Mouse (Mus musculus) retina, embryonic 14.5 days (tissue): ENCODE data around the gene Nfat5.

Source experiments
- DNase-seq: peaks from one replicate; pipeline ENCODE4 v3.0.0-alpha.2; 2015; ENCODE audit warnings: low spot score

Gene Nfat5

DNA sequence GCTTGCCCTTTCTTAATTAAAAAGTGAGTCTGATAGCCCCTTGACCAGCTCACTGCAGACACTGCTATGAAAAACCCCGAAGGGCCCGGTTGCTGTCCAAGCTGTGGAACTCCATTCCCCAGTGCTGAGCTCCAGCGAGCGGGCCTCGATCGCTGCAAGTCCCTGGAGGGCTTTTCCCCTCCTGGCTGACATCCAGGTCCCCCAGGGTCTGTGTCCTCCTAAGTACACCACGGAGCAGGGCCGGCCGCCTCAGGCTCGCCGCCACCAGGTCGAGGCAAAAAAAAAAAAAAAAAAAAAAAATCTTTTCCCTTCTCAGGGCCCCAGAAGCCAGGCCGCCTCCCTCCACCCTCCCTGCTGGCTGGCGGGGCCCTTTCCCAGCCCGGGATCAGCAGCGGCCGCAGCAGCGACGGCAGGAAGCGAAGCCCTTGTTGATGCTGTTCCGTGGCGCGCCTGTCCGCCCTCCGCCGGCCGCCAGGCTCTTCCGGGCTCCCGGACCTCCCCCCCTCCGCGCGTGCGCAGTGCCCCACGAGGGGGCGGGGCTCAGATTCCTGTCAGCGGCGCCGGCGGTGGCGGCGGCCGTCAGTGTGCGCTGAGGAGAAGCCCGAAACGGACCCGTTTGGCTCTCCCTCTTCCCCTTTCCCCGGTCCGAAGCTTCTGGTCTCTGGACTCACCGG, at the start of gene Nfat5:
Gene Nfat5, plus strand, starts transcription at position 543 of the 674 bp plus-strand sequence.
- peak; percentile 98 for DNase-seq

DNA sequence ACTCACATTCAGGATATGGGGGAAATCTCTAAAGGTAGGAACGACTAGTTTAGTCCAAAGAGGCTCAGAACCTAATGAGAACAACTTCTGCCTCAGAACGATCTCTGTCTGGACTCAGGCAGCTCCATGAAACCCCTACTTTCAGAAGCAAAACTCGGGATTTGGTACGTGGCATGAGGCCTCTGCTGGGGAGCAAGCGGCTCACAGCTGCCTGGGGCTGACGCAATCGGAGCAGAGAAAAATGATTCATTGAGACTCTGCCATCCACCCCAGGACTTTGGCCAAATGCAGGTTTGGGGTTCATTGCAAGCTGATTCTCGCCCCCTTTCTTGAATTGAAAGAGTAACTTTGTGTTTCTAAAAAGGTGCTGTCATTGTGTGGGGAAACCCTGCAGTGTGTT, 49.1 kb upstream of the Nfat5 start:
- DNase-seq, result no peak

DNA sequence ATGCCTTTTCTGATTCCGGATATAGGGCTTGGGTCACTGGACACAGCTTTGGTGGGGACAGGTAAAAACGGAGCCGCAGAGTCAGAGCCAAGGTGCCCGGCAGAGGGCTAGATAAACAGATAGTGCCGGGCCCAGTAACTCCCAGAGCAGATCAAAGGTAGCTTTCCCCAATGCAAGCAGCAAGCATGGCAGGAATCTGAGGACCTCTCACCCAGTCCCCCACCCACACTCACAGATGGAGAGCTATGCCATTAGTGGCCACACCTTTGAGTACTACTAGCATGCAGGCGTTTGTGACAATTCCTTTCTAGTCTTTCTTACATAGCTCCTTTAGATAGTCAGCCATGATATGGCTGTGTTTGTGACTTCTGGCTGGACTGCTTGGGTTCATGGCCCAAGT, 44.8 kb upstream of the Nfat5 start:
- no peak for DNase-seq

DNA sequence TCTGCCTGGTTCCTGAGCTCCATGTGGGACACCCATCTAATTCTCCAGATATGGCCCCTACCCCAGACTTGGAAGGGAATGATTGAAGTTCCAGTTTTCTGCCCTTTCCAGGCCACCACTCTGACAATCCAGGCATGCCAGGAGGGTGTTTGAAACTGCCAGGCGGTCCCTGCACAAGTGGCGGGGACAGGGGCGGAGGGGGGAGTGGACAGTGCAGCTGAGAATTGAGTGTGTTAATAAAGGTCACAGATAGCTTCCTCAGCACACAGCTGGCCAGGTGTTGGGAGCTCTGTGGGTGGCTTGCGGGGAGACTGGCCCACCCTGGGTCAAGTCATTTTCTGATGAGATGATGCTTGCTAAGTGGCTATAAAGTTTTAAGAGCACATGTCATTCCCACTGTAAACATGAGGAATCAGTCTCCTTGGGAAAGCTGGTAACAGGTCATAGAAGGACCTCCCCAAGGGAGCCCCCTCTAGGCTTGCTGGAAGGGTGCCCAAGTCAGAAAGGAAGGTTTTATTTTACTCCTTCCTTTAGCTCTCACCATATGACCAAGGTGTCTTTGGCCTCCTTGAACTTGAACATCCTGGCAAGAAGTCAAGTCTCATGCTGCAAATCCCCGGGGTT, 41.7 kb upstream of the Nfat5 start:
- DNase-seq, result no peak

DNA sequence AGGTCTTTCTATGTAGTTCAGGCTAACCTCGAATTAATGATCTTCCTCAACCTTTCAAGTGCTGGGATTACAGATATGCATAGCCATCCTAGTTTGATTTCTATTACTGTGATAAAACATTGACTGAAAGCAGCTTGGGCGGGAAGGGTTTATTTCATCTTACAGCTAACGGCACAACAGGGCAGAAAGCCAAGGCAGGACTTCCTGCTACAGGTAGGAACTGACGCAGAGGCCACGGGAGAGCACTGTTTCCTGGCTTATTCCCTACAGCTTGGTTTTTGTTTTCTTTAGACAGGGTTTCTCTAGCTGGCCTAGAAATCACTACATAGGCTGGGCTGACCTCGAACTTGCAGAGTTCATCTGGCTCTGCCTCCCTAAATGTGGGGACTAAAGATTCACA, 40.1 kb upstream of the Nfat5 start:
- no peak for DNase-seq

DNA sequence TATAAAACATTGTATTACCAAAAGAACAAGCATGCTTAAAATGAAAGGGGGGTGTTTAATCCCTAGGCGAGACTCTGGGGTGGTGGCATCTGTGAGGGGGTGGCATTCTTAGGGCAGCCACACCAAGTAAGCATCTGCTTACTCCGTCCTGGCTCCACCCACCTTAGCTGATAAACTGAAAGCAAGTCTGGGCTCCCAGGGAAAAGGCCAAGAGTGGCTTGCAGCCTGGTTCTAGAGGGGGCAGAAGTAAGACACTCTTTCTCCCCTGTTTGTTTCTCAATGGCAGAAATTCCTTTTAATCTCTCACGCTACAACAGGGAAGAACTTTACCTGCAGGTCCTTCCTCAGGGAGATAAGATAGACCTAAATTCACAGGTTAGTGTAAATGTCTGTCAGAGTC, 38.9 kb upstream of the Nfat5 start:
- no peak for DNase-seq

DNA sequence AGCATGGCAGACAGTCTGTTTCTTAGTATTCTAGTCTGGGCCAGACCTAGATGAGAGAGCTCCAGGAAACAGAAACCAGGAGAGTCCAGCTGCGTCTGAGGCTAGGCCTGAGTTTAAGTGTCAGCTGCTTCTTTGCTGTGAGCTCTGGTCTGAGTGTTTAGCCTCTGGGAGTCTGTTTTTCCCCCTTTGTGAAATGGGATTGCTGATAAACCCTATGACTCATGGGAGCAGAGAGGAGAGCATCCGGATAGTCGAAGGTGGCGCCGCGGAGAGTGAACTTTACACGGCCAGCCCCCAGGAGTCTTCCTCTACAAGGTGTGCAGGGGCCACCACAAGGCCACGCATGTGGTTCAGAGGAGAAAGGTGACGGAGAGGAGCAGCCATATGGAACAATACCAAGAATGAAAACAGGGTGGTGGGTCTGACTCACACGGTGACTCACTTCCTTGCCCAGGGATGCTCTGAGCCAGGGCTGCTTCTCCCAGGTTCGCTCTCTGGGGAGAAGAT, 38.3 kb upstream of the Nfat5 start:
- no peak for DNase-seq

DNA sequence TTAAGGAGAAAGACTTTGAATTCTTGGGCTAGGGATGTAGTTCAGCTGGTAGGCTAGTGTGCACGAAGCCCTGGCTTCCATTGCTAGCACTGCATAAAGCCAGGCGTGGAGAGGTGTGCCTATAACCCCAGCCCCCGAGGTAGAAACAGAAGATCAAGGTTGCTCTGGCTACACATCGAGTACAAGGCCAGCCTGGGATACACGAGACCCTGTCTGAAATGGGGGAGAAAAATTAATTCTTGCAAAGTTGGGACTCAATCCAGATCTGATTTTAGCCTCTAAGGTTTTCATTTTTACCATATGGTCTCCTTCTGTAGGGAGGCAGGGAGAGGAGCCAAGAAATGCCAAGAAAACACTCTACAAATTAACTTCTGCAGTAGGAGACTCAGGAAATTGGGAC, 36.0 kb upstream of the Nfat5 start:
- DNase-seq, result no peak

DNA sequence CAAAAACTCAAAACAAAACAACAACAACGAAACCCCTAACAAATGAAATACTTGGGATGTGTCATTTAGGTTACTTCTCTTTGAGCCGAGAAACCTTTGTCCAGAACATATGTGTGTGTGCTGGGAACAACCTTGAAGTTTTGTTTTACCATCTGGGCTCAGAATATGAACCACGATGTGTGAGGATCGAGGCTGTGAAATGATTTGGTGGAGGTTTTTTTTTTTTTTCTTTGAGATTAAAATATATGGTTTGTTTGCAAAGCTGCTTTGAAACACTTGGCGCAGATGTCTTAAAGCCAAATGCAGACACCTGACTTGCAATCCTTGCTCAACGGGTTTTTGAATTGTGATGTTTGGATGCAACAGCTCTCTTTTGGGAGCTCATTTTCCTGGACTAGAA, 33.1 kb upstream of the Nfat5 start:
- DNase-seq, result no peak

DNA sequence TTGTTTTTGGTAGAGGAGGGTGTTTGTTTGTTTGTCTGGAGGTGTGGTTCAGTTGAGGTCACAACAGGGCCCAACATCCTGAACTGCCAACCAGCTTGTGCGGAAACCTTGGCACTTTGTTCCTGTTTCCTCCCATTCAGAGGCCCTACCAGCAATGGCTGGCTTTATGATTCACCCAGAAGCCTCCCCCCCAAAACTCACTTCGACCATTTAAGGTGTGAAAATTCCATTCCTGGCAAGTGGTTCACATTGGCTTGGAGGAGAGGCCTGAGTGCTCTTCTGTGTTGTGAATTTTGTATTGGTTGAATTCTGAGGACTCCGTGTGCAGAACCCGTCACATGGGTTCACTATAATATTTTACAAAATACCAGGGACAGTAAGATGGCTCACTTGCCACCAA, 32.1 kb upstream of the Nfat5 start:
- no peak for DNase-seq

DNA sequence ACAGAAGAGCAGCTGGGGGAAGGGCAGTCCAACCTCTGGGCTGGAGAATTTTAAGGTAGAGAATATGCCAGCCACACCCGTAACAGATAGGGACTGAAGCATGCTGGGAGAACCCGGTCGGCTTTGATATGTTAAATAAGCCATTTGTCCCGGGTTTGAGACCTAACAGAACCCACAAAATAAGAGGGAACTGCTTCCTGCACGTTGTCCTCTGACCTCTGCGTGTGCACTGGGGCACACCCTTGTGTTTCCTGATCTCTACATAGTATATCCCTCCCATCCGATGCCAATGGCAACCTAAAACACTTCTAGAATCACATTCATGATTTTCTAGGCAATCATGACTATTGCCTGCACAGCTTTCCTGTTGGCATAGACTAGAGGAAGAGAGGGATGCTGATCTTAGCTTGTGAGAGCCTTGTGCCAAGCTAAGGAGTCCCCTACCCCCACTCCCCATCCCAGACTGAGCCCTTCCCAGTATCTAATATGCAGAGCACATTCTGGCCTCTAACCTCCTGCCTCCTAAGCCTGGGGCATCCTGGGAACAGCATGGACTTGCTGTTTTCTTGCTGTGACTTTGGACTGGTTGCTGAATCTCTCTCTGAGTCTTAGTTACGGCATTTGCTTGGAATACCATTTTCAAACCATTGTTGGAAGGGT, 31.1 kb upstream of the Nfat5 start:
- no peak for DNase-seq

DNA sequence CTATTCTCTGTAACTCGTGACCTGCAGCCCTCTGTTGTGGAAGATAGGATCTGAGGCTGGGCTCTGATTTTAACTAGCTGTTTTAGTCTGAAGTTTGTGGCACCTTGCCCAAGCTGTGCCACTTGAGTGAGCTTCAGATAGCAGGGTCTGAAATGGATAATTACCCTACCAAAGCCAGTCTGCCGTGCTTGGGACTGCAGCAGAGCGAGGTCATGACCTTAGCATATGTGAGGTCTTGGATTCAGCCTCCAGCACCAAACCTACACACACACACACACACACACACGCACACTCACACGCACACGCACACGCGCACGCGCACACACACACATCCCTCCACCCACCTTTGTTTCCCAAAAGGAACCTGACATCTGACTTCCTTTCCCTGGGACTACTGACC, 27.5 kb upstream of the Nfat5 start:
- peak; percentile 61 for DNase-seq

DNA sequence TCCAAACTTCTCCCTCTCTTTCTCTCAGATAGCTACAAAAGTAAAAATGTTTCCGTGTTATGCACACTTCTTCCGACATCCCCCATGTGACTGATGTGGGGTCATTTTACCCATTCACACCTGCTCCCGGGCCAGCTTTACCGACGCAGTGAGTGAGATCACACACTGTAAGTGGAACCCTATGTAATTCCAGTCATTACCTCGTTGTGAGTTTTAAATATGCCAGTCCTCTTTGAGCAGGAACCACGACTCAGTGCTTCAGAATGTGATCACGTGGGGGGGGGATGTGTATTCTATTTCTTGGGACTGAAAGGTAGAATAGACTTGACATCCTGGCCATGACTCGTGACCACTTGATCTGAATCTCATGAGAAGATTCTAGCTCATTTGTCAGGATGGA, 24.8 kb upstream of the Nfat5 start:
- DNase-seq, result no peak

DNA sequence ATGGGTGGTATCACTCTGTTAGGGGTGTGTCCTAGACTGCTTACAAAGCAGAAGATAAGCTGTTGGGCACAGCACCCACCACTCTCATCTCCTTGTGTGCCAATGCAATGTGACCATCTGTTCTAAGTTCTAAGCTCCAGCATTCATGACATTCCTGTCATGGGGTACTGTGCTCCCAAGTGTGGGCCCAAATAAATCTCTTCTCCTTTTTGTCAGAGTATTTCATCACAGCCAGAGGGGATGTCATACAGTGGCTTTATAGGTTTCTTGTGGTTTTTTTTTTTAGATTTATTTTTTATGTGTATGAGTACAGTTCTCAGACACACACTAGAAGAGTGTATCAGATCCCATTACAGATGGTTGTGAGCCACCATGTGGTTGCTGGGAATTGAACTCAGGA, 24.1 kb upstream of the Nfat5 start:
- DNase-seq, result no peak

DNA sequence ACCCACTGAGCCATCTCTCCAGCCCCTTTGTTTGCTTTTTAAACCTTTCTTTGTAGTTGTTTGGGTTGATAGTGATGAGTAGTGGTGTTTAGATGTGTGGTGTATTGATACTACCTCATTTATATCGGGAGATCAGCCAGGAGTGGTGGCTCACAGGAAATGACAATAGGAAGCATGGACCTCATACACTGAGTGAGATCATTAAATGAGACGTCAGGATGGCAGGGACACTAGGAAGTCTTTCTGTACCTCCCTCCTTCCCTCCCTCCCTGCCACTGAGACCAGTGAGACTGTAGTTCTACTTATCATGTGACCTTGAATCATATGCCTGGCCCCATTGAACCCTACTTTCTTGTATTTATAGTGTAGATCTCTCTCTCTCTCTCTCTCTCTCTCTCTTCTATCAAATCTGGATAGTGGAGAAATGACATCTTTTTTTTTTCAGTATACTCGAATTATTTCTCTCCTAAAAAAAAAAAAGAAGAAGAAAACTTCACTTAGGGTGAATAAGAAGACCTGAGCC, 23.6 kb upstream of the Nfat5 start:
- DNase-seq, result no peak

DNA sequence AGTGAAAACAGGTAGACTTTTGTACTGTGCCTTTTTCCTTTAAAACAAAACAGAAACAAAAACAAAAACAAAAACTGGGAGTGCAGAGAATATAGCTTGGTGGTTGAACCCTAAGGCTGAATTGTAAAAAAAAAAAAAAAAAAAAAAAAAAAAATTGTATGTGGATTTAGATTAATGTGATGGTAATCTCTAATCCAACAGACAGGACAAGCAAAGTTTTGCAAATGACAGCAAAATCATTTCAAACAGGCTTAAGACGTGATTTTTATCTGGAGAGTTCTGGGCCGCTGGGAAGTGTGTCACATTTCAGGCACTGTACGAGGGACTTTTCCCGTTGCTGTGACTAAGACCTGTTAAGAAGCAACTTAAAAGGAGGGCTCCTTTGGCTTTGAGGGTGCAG, 23.0 kb upstream of the Nfat5 start:
- no peak for DNase-seq

DNA sequence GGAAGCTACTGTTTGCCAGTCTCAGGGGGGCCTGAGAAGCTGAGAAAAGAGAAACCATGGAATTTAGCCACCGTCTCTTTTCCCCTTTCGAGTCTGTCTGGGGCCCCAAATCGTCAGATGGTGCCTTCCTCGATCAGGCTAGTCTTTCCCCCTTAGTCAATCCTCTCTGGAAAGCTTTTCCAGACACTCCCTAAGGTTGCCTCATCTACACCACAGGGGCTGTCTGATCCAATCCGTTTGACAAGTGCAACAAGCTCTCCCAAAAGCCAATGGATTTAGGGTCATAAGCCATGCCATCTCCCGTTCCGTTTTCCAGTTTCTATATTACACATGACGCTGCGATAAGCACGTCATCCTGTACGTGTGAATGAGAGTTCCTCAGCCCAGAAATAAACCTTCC, 22.5 kb upstream of the Nfat5 start:
- DNase-seq, result peak; percentile 72

DNA sequence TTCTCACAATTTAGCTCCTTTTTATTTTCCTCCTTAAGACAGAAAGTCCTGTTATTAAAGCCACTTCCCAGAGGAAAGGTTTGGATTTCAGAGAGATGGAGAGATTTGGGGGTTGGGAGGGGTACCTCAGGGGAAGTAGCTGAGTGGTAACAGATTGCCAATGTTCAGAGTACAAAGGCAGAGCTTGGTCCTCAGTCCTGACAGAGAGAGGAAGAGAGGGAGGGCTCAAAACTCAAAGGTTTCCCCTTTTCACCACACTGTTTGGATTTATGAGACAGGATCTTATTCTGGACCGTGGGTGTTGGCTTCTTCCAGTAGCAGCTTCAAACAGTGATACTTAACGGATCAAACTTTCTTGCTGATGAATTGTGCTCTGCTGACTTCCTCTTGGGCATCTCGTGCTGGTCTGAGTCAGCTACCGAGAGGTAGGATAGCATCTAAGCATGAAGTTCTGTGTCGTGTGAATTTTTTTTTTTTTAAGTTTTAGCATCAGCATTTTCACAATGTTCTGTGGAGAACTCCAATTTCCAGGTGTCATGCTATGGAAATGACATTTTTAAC, 15.9 kb upstream of the Nfat5 start:
- DNase-seq, result no peak

DNA sequence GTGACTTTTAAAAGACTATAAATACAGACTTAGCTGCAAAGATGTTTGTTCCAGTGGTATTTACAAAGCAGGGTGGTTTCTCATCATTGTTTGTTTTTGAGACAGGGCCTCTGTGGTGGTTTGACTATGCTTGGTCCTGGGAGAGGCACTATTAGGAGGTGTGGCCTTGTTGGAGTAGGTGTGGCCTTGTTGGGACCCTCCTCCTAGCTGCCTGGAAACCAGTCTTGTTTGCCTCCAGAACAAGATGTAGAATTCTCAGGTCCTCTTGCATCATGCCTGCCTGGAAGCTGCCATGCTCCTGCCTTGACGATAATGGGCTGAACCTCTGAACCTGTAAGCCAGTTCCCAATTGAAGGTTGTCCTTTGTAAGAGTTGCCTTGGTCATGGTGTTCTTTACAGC, 14.7 kb upstream of the Nfat5 start:
- DNase-seq, result no peak

DNA sequence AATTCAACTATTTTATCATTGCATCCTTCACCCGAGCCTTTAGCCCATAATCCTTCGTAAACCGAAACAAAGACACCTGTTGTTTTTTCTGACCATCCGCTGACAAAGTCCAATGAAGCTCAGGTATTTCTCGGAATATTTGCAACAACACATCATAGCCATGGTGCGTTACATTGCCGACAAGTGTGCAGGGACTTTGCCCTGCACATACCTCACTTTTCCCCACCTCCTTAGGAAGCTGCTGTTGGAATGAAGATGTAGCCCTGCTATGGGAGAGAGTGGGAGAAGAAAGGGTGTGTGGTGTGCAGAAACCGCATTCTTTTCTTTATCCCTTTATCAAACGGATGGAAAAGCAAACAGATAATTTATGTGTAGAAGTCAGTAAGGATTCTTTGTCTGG, 6.6 kb upstream of the Nfat5 start:
- no peak for DNase-seq

DNA sequence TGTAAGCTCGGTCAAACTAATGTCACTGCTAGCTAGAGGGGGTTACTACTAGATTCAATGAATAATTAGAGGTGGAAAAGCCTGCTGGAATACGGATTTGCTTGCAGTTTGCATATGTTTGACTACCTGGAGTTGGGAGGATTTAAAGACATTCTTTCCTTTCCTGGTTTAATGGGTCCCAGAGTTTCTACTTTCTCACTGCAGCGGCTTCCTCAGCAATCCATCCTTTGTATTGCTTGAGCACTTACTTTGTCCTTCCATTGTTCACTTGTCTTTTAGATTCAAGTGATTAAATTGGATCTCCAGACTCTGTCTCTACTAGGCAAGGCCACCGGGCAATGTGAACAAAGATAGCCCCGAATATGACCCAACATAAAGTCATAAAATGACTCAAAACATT, 5.7 kb upstream of the Nfat5 start:
- no peak for DNase-seq

DNA sequence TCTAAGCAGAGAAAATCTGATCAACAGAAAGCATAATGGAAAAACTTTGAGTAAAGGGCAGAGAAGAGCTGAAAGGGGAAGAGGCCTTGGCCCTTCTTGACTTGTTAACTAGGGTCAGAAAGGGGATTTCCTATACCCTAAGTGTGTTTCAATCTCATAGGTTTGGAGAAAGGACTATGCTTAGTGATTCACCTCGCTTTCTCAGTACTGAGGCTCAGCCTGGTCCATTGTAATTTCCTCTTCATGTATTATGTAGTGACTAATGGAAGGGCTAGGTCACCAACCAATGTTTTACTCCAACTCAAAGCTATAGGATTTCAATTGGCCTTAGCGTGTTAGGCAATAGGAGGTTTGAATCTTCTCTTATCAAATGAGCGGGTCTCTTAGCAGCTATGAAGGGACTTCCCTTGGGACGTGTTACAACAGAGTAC, 2.1 kb upstream of the Nfat5 start:
- DNase-seq, result no peak
